Mouse (Mus musculus) stomach, postnatal 0 days (tissue): ENCODE data around the gene Anapc15-ps. TPM values are rescaled to one million over a fixed set of nuclear protein-coding genes. Genes with fewer than 3 reads are reported as not detected.
A peak's percentile ranks its signal among the peaks of the same experiment; 100 is the strongest.

Experiments used
- ATAC-seq: fragments of 200-750 bp; cut with Nextera tagmentation; 2 replicates; pipeline ENCODE4 v1.8.0; 2017; ENCODE audit not compliant: low FRiP score, low TSS enrichment
- DNase-seq: peaks from one replicate; pipeline ENCODE4 v3.0.0-alpha.2; 2016; ENCODE audit warnings: low spot score
- H3K27ac ChIP-seq: fragments of 300-500 bp; sonication (generic); replicated peaks from 2 replicates; pipeline ENCODE4 v1.5.1; 2014; ENCODE audit warnings: mild to moderate bottlenecking, control low read depth
- H3K27me3 ChIP-seq: fragments of 300-500 bp; sonication (generic); 2 replicates; pipeline ENCODE4 v1.6.1; 2014; ENCODE audit warnings: low read length; ENCODE audit not compliant: control insufficient read depth, insufficient read depth
- H3K36me3 ChIP-seq: fragments of 300-500 bp; sonication (generic); 2 replicates; pipeline ENCODE4 v1.6.1; 2014; ENCODE audit warnings: low read length, mixed read lengths; ENCODE audit not compliant: control insufficient read depth, insufficient read depth
- H3K4me1 ChIP-seq: fragments of 300-500 bp; sonication (generic); replicated peaks from 2 replicates; pipeline ENCODE4 v1.6.1; 2014; ENCODE audit warnings: antibody characterized with exemption; ENCODE audit not compliant: control insufficient read depth, insufficient read depth
- H3K4me2 ChIP-seq: fragments of 300-500 bp; sonication (generic); replicated peaks from 2 replicates; pipeline ENCODE4 v1.6.1; 2014; ENCODE audit warnings: low read depth, mild to moderate bottlenecking, control low read depth, moderate library complexity
- H3K4me3 ChIP-seq: fragments of 300-500 bp; sonication (generic); 2 replicates; pipeline ENCODE4 v1.5.1; 2014; ENCODE audit warnings: low read depth, low read length, control low read depth
- H3K9ac ChIP-seq: fragments of 300-500 bp; sonication (generic); 2 replicates; pipeline ENCODE4 v1.6.1; 2014; ENCODE audit warnings: mild to moderate bottlenecking, low read length, control low read depth, mixed read lengths
- H3K9me3 ChIP-seq: fragments of 300-500 bp; sonication (generic); 2 replicates; pipeline ENCODE4 v1.6.1; 2016; ENCODE audit warnings: low read length; ENCODE audit not compliant: control insufficient read depth
- CTCF ChIP-seq: IDR thresholded peaks from 2 replicates; pipeline ENCODE4 v1.5.1; 2016; ENCODE audit warnings: antibody characterized with exemption, low read depth, mild to moderate bottlenecking, moderate library complexity
- EP300 ChIP-seq: optimal IDR thresholded peaks from 2 replicates; pipeline ENCODE3; 2016; ENCODE audit warnings: antibody characterized with exemption
- WGBS: fragments of 180-500 bp; shearing (Covaris S2); extraction: QIAGEN DNeasy Blood & Tissue Kit; methylation state at CpG from one replicate; pipeline ENCODE4 v1.1.7; 2014; 5-methylcytosine and 5-hydroxymethylcytosine counted together
- polyA plus RNA-seq: library from polyadenylated mRNA; unstranded; fragments of >200 nt; fragmentation: Nextera tagmentation; extraction: Ambion mirVana; gene quantifications from 2 replicates; pipeline ENCODE4 v1.2.1, GENCODE M21; 2015

Anapc15-ps gene
- polyA plus RNA-seq, result not detected in 2 replicates

DNA sequence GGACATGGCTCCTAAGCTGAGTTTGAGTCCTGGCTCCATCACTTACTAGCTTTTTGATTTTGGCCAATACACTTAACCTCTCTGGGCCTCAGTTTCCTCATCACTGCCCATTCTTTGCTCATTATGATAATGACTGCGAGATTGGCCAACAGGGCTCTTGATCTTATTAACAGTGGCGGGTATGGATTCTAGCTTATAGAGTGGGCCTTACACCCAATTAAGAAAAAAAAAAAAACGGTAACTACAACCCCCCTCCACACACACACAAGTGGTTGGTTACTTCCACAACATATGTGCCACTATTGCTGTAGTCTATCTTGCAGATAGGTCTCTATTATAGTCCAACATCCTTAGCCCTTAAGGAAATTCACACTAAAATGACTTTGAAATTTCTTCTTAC is at the start of gene Anapc15-ps:
Anapc15-ps (minus strand) TSS at position 101 of the 400 bp plus-strand sequence.
- Histone ChIP-seq H3K4me2 (no peak within 1 kb of the TSS), H3K27ac (no peak within 1 kb of the TSS), H3K27me3 (no peaks in the 10 kb centered on the region), H3K9ac (no peak within 1 kb of the TSS), H3K4me3 (no peak within 1 kb of the TSS), H3K9me3 (no peaks in the 10 kb centered on the region), H3K4me1 (no peaks in the 10 kb centered on the region), H3K36me3 (no peaks in the 10 kb centered on the region)
- 92% methylated on average over 3 of the region's 3 CpGs for WGBS
- no peak for DNase-seq
- ATAC-seq, result no peak
- TF ChIP-seq CTCF, result no peak
- no peak for TF ChIP-seq EP300

DNA sequence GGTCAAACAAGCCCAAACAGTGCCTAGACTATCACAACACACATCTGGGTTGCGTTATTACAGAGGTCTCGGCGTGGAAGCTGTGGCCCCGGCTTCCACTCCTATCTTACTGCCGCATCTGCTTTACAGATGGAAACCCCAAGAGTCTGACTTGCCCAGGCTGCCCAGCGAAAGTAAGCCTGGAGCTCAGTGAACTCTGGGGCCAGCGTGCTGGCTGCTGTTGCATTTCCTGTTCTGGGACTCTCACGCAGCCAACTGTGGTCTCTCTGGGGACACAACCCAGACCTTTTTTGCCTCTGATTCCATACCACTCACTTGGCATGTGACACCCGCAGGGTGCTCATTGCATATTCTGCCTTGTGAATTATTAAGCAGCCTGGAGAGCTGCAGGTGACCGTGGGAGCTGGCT is 49.0 kb upstream of the Anapc15-ps start:
- Histone ChIP-seq H3K4me1 (no peaks in the 10 kb centered on the region), H3K9me3 (no peaks in the 10 kb centered on the region), H3K27ac (no peak overlapping the region), H3K36me3 (no peaks in the 10 kb centered on the region), H3K4me3 (no peak overlapping the region), H3K9ac (no peak overlapping the region), H3K4me2 (no peak overlapping the region), H3K27me3 (no peaks in the 10 kb centered on the region)
- DNase-seq (peak; percentile 9), ATAC-seq (no peak)
- TF ChIP-seq EP300, result no peak
- TF ChIP-seq CTCF, result no peak
- 80% methylated on average over 10 of the region's 10 CpGs for WGBS

DNA sequence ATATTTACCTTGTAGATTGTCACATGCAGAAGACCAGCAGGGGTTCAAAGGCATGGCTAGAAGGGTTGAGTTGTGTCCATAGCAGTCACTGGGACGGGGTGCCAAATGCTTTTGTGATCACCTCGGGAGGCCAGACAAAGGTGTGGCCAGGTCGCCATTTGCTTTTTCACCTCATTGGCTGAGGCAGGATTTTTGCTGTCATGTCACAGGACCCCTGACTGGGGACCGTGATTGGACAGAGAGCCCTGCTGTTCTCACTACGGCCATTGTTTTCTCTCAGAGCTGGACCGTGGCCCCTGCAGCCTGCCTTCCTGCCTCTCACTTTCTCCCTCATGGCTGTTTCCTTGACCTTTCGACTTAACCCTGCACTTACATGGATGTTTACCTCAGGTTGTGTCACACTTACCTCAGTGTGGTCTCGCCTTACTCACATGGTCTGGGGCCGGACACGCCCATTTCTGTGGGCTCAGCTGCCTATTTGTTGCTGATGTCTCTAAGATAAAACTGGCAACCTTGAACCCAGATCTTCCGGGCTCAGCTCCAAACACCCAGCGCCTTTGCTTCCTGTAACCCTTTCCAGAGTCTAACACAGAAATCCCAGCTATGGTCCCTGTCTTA is 47.0 kb upstream of the Anapc15-ps start:
- H3K9me3 ChIP-seq, result no peaks in the 10 kb centered on the region
- no peaks in the 10 kb centered on the region for H3K4me1 ChIP-seq
- TF ChIP-seq EP300, result no peak
- no peak for TF ChIP-seq CTCF
- no peaks in the 10 kb centered on the region for H3K36me3 ChIP-seq
- no peak overlapping the region for H3K27ac ChIP-seq
- no peak overlapping the region for H3K9ac ChIP-seq
- DNase-seq (no peak), ATAC-seq (peak; percentile 69)
- H3K27me3 ChIP-seq, result no peaks in the 10 kb centered on the region
- WGBS, result 64% methylated on average over 12 of the region's 12 CpGs
- H3K4me2 ChIP-seq, result no peak overlapping the region
- no peak overlapping the region for H3K4me3 ChIP-seq

DNA sequence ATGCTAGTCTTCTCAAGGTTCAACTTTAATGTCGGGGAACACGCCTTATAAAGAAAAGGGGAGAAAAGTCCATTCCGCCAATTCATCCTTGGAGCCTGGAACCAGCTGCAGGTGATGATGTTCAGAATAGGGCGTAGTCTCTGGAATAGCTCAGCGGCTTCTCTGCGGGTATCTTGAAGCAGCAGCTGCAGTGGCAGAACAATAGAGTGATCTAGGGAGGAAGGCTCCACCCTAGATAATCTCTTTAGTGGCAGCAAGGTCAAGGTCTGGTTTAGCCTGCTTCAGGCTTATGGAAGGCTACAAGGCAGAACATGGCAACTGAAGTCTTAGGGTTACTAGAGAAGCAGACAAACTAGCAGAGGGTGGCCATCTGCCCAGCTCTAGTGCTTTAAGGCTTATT is 46.2 kb upstream of the Anapc15-ps start:
- H3K9me3 ChIP-seq, result no peaks in the 10 kb centered on the region
- WGBS, result 79% methylated on average over 6 of the region's 6 CpGs
- no peak overlapping the region for H3K9ac ChIP-seq
- no peaks in the 10 kb centered on the region for H3K4me1 ChIP-seq
- TF ChIP-seq CTCF, result no peak
- no peak for TF ChIP-seq EP300
- H3K27ac ChIP-seq, result no peak overlapping the region
- no peak overlapping the region for H3K4me3 ChIP-seq
- no peaks in the 10 kb centered on the region for H3K27me3 ChIP-seq
- no peak for ATAC-seq
- DNase-seq, result no peak
- H3K36me3 ChIP-seq, result no peaks in the 10 kb centered on the region
- H3K4me2 ChIP-seq, result no peak overlapping the region

DNA sequence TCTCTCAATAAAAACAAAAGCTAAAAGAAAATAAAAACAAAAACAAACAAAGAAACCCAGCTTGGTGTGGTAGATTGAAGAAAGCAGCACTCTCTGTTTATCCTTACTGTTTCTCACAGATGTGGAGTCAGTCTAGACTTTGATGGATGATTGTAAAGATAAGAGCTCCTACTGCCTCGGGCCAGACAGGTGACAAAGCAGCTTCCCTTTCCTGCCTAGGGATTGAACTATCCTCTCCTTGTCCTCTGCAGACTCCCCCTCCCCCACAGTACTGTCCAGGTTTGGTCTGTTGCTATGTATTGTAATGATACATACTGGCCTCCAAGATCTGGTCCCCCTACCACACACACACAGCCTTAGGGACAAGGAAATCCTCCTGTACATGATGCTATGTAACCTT is 45.5 kb upstream of the Anapc15-ps start:
- no peaks in the 10 kb centered on the region for H3K27me3 ChIP-seq
- 22% methylated on average over 1 of the region's 1 CpGs for WGBS
- no peaks in the 10 kb centered on the region for H3K4me1 ChIP-seq
- no peak overlapping the region for H3K9ac ChIP-seq
- no peak for TF ChIP-seq CTCF
- TF ChIP-seq EP300, result no peak
- no peak overlapping the region for H3K4me3 ChIP-seq
- no peaks in the 10 kb centered on the region for H3K36me3 ChIP-seq
- ATAC-seq (no peak), DNase-seq (no peak)
- no peak overlapping the region for H3K27ac ChIP-seq
- no peak overlapping the region for H3K4me2 ChIP-seq
- H3K9me3 ChIP-seq, result no peaks in the 10 kb centered on the region

DNA sequence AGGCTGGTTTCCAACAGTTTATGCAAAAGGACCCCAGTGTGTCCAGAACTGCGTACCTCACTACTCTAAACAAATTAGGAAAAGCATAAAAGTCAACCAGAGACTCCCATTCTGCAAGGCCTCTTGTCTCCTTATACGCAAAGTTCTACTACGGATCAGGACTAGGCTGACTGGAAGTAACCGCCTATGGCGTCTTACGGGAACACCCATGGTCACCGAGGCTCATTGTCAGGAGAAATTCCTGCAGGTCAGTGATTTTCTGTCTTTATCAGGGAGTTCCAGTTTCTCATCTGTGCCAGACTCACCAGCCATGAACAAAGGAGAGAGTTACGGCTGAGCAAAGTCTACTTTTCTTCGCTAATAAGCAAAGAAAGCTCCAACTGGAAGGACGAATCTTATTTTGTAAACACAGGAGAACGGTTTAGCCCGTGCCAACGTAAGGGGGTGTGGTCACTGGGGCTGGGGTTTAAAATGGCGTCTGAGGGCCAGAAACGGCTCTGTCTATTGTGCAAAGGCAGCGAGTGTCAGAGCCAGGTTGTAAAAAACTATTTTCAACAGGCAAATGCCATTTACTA is 43.9 kb upstream of the Anapc15-ps start:
- WGBS, result 68% methylated on average over 16 of the region's 16 CpGs
- H3K4me2 ChIP-seq, result no peak overlapping the region

More for the DNA sequence above, 43.9 kb upstream of the Anapc15-ps start:
- H3K4me3 ChIP-seq, result no peak overlapping the region
- H3K9ac ChIP-seq, result no peak overlapping the region
- DNase-seq, result peak; percentile 45
- TF ChIP-seq CTCF (no peak), EP300 (no peak)
- peak; percentile 49; the same call in 1 of the 2 replicates for ATAC-seq
- H3K9me3 ChIP-seq, result no peaks in the 10 kb centered on the region
- no peaks in the 10 kb centered on the region for H3K4me1 ChIP-seq
- H3K27me3 ChIP-seq, result no peaks in the 10 kb centered on the region
- H3K27ac ChIP-seq, result no peak overlapping the region
- H3K36me3 ChIP-seq, result no peaks in the 10 kb centered on the region
